Mouse (Mus musculus): ENCODE results near the gene Acly. TPM values are rescaled to one million over a fixed set of nuclear protein-coding genes. Genes with fewer than 3 reads are reported as not detected.

Acly gene
- polyA plus RNA-seq, 1 experiment = 57.4 TPM

- no peaks in the 10 kb centered on the region for H3K27me3 ChIP-seq (ENCODE audit: control insufficient read depth, insufficient read depth, low read length)
- no peaks in the 10 kb centered on the region for H3K36me3 ChIP-seq (ENCODE audit: control insufficient read depth, insufficient read depth, low read length)
- 0 out of 2 replicates have a peak overlapping the region, but pooled peaks have one; percentile 15 for H3K27ac ChIP-seq (ENCODE audit: insufficient read depth, low read length)
- 7% methylated on average over 8 of the region's 8 CpGs for WGBS
- DNase-seq (ENCODE audit: low read depth in 1 of 2, low spot score in 2 of 2) = peak in 1 of 2 experiments; percentile 67
- H3K4me3 ChIP-seq (ENCODE audit: extremely low read depth, insufficient read depth, insufficient read length) = peak overlapping the region; percentile 14; the same call in 1 of the 2 replicates
- TF ChIP-seq CTCF (IDR thresholded peaks at IDR 0.05; ENCODE audit: extremely low read depth, insufficient read depth, insufficient read length, insufficient replicate concordance) (peak; percentile 82; the same call in 1 of the 2 replicates), POLR2A (IDR thresholded peaks at IDR 0.05; ENCODE audit: low read depth, low read length) (no peak)
- H3K4me1 ChIP-seq (ENCODE audit: control insufficient read depth, insufficient read depth, insufficient read length) = peaks cover 11% of the 10 kb centered on the region; the same call in 1 of the 2 replicates
Measured at GRCm38 (mm10) chr11:100570430-100571201, 42.8 kb upstream of the Acly start.

DNA sequence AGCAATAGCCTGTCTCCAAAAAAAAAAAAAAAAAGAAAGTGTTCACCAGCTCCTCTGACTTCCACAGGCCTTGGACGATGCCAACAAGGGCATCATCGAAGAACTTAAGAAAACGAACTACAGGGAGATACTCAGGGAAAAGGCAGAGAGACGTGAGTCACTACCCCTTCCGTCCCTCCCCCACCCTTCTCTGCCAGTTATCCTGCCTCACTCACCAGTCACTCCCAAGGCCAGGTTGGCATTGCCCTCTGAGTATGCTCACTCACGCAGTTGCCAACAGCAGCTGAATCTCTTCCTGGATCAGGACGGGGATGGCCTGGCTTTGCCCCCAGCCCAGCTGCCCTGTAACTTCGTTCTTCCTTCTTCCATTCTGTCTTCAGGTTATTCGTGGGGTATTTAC, 42.0 kb upstream of the Acly start:
- TF ChIP-seq CTCF (IDR thresholded peaks at IDR 0.05; ENCODE audit: extremely low read depth, insufficient read depth, insufficient read length, insufficient replicate concordance) (no peak), POLR2A (IDR thresholded peaks at IDR 0.05; ENCODE audit: low read depth, low read length) (no peak)
- Histone ChIP-seq H3K36me3 (ENCODE audit: control insufficient read depth, insufficient read depth, low read length) (no peaks in the 10 kb centered on the region), H3K4me3 (ENCODE audit: extremely low read depth, insufficient read depth, insufficient read length) (no peak overlapping the region), H3K27me3 (ENCODE audit: control insufficient read depth, insufficient read depth, low read length) (no peaks in the 10 kb centered on the region), H3K27ac (ENCODE audit: insufficient read depth, low read length) (no peak overlapping the region), H3K4me1 (ENCODE audit: control insufficient read depth, insufficient read depth, insufficient read length) (peaks cover 11% of the 10 kb centered on the region; the same call in 1 of the 2 replicates)
- 66% methylated on average over 9 of the region's 9 CpGs for WGBS
- DNase-seq (ENCODE audit: low read depth in 1 of 2, low spot score in 2 of 2) = no peak

DNA sequence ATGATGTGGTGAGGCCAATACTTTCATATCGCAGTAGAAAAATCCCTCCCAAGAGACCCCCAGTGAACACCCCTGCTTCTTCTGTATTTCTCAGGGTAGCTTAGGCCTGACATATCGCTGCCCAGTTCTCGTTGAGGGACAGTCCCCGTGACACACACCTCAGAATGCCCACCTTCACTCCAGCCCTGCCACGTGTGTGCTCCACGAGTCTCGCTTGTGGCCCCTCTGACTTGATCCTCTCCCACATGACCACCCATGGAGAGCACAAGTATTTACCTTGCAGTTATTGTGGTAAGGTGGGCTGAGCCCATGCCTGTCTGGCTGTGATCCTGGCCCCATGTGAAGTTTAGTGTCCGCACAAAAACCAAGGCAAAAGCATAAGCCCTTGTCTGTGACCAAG, 40.9 kb upstream of the Acly start:
- TF ChIP-seq CTCF (IDR thresholded peaks at IDR 0.05; ENCODE audit: extremely low read depth, insufficient read depth, insufficient read length, insufficient replicate concordance) (no peak), POLR2A (IDR thresholded peaks at IDR 0.05; ENCODE audit: low read depth, low read length) (no peak)
- 92% methylated on average over 8 of the region's 8 CpGs for WGBS
- H3K4me1 ChIP-seq (ENCODE audit: control insufficient read depth, insufficient read depth, insufficient read length) = peaks cover 11% of the 10 kb centered on the region; the same call in 1 of the 2 replicates
- H3K27me3 ChIP-seq (ENCODE audit: control insufficient read depth, insufficient read depth, low read length) = no peaks in the 10 kb centered on the region
- no peaks in the 10 kb centered on the region for H3K36me3 ChIP-seq (ENCODE audit: control insufficient read depth, insufficient read depth, low read length)
- no peak overlapping the region for H3K4me3 ChIP-seq (ENCODE audit: extremely low read depth, insufficient read depth, insufficient read length)
- no peak for DNase-seq (ENCODE audit: low read depth in 1 of 2, low spot score in 2 of 2)
- H3K27ac ChIP-seq (ENCODE audit: insufficient read depth, low read length) = no peak overlapping the region

DNA sequence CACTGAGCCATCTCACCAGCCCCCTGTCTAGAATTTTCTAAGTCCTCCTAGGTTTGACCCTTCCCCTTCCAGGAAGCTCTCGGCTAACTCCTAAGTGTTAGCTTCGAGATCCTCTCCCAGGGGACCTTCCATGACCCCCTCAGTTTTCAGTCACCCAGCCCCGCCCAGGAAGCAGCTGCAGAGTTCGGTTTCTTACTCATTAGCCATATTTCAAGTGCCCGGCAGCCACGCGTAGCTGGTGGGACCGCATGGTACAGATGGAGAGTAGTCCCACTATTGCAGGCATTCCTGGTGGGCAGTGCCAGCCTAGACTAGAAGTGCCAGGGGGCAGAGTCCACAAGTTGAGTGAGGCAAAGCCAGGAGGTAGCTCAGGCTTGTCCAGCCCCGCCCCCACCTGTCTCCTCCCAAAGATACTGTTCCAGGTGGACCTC, 40.0 kb upstream of the Acly start:
- WGBS = 17% methylated on average over 9 of the region's 9 CpGs
- Histone ChIP-seq H3K27me3 (ENCODE audit: control insufficient read depth, insufficient read depth, low read length) (no peaks in the 10 kb centered on the region), H3K4me1 (ENCODE audit: control insufficient read depth, insufficient read depth, insufficient read length) (peaks cover 11% of the 10 kb centered on the region; the same call in 1 of the 2 replicates), H3K27ac (ENCODE audit: insufficient read depth, low read length) (no peak overlapping the region), H3K4me3 (ENCODE audit: extremely low read depth, insufficient read depth, insufficient read length) (no peak overlapping the region), H3K36me3 (ENCODE audit: control insufficient read depth, insufficient read depth, low read length) (no peaks in the 10 kb centered on the region)
- no peak for DNase-seq (ENCODE audit: low read depth in 1 of 2, low spot score in 2 of 2)
- TF ChIP-seq POLR2A (IDR thresholded peaks at IDR 0.05; ENCODE audit: low read depth, low read length) = no peak
- TF ChIP-seq CTCF (IDR thresholded peaks at IDR 0.05; ENCODE audit: extremely low read depth, insufficient read depth, insufficient read length, insufficient replicate concordance) = no peak

GRCm38 (mm10) chr11:100567229-100567628, 39.4 kb upstream of the Acly start:
- no peak for TF ChIP-seq POLR2A (IDR thresholded peaks at IDR 0.05; ENCODE audit: low read depth, low read length)
- TF ChIP-seq CTCF (IDR thresholded peaks at IDR 0.05; ENCODE audit: extremely low read depth, insufficient read depth, insufficient read length, insufficient replicate concordance) = no peak
- Histone ChIP-seq H3K4me3 (ENCODE audit: extremely low read depth, insufficient read depth, insufficient read length) (no peak overlapping the region), H3K4me1 (ENCODE audit: control insufficient read depth, insufficient read depth, insufficient read length) (peaks cover 11% of the 10 kb centered on the region; the same call in 1 of the 2 replicates), H3K27me3 (ENCODE audit: control insufficient read depth, insufficient read depth, low read length) (no peaks in the 10 kb centered on the region), H3K36me3 (ENCODE audit: control insufficient read depth, insufficient read depth, low read length) (no peaks in the 10 kb centered on the region), H3K27ac (ENCODE audit: insufficient read depth, low read length) (no peak overlapping the region)
- no peak for DNase-seq (ENCODE audit: low read depth in 1 of 2, low spot score in 2 of 2)
- WGBS = 10% methylated on average over 5 of the region's 5 CpGs

- no peak for DNase-seq (ENCODE audit: low read depth in 1 of 2, low spot score in 2 of 2)
Measured at GRCm38 (mm10) chr11:100564703-100565102, 36.9 kb upstream of the Acly start.

GRCm38 (mm10) chr11:100564297-100564696, 36.5 kb upstream of the Acly start:
- WGBS = 94% methylated on average over 15 of the region's 15 CpGs
- H3K36me3 ChIP-seq (ENCODE audit: control insufficient read depth, insufficient read depth, low read length) = no peaks in the 10 kb centered on the region
- H3K27ac ChIP-seq (ENCODE audit: insufficient read depth, low read length) = no peak overlapping the region
- no peak for TF ChIP-seq POLR2A (IDR thresholded peaks at IDR 0.05; ENCODE audit: low read depth, low read length)
- TF ChIP-seq CTCF (IDR thresholded peaks at IDR 0.05; ENCODE audit: extremely low read depth, insufficient read depth, insufficient read length, insufficient replicate concordance) = no peak
- H3K27me3 ChIP-seq (ENCODE audit: control insufficient read depth, insufficient read depth, low read length) = no peaks in the 10 kb centered on the region
- no peak overlapping the region for H3K4me3 ChIP-seq (ENCODE audit: extremely low read depth, insufficient read depth, insufficient read length)
- H3K4me1 ChIP-seq (ENCODE audit: control insufficient read depth, insufficient read depth, insufficient read length) = peaks cover 3% of the 10 kb centered on the region; the same call in 1 of the 2 replicates
- DNase-seq (ENCODE audit: low read depth in 1 of 2, low spot score in 2 of 2) = no peak

More at GRCm38 (mm10) chr11:100564703-100565102, 36.9 kb upstream of the Acly start:
- H3K4me3 ChIP-seq (ENCODE audit: extremely low read depth, insufficient read depth, insufficient read length) = no peak overlapping the region
- WGBS = 76% methylated on average over 6 of the region's 6 CpGs
- H3K36me3 ChIP-seq (ENCODE audit: control insufficient read depth, insufficient read depth, low read length) = no peaks in the 10 kb centered on the region
- no peak overlapping the region for H3K27ac ChIP-seq (ENCODE audit: insufficient read depth, low read length)
- H3K27me3 ChIP-seq (ENCODE audit: control insufficient read depth, insufficient read depth, low read length) = no peaks in the 10 kb centered on the region
- H3K4me1 ChIP-seq (ENCODE audit: control insufficient read depth, insufficient read depth, insufficient read length) = peaks cover 3% of the 10 kb centered on the region; the same call in 1 of the 2 replicates
- TF ChIP-seq POLR2A (IDR thresholded peaks at IDR 0.05; ENCODE audit: low read depth, low read length) = no peak
- no peak for TF ChIP-seq CTCF (IDR thresholded peaks at IDR 0.05; ENCODE audit: extremely low read depth, insufficient read depth, insufficient read length, insufficient replicate concordance)
